Mouse (Mus musculus) E14TG2a.4 (cell line): Measurements from ENCODE around the gene Bri3.

Experiments
- CTCF ChIP-seq: conservative IDR thresholded peaks from 2 replicates; pipeline ENCODE4 v1.5.1; 2014; ENCODE audit warnings: low read length
- NANOG ChIP-seq: IDR thresholded peaks from 2 replicates; pipeline ENCODE4 v1.6.1; 2014; ENCODE audit warnings: borderline replicate concordance, low read length, mixed read lengths

GRCm38 (mm10) chr5:144219306-144219705 is 24.9 kb upstream of the Bri3 start:
- TF ChIP-seq CTCF: no peak
- no peak for TF ChIP-seq NANOG
